Mouse (Mus musculus): Measurements from ENCODE around the gene Nup50. TPM values are rescaled to one million over a fixed set of nuclear protein-coding genes. Genes with fewer than 3 reads are reported as not detected.
A peak's percentile ranks its signal among the peaks of the same experiment; 100 is the strongest.

Nup50 gene
- total and polyA plus RNA-seq, 3 experiments: 54.7 to 98.4 TPM; not detected in 1

DNA sequence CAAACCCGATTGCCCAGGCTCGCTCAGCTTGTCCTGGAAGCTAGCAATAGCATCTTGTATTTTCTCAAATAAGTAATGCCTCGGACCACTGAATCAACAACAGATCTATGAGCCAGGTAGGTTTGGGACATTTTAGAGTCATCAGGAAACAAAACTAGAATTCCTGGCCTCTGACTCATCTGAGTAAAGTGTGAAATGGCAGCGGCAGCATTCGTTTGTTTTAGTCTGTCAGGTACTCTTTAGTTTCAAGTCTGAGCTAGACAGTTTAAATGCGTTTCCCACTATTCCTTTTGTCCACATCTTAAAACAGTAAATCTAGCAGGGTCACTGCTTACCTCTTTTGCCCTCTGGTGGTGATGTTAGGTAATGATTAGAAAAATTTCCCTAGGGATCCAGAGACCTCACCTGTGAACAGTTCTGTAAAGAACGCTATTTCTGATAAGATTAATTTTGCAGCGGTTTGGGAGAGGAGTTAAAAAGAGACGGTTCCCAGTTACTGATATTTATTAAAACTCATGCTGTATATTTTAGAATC lies 1.6 kb downstream of the Nup50 start:
- Histone ChIP-seq H3K4me1 (ENCODE audit: control insufficient read depth in 1 of 2, insufficient read depth in 2 of 2, low read length in 2 of 2) (peaks cover 0 to 8% of the 10 kb centered on the region in 2 experiments; a peak in 2 of 4 replicates), H3K4me3 (ENCODE audit: control insufficient read depth in 1 of 2, insufficient read depth in 1 of 2, low read depth in 2 of 2, low read length in 2 of 2) (peak overlapping the region; percentile 54 to 80), H3K27me3 (ENCODE audit: control insufficient read depth in 1 of 2, insufficient read depth in 2 of 2, low read length in 2 of 2) (no peaks in the 10 kb centered on the region), H3K36me3 (ENCODE audit: control insufficient read depth in 1 of 2, insufficient read depth in 2 of 2, low read length in 2 of 2) (peaks cover 17 to 22% of the 10 kb centered on the region in 2 experiments), H3K79me2 (ENCODE audit: control insufficient read depth, insufficient read depth, low read length, poor library complexity) (peaks cover 51% of the 10 kb centered on the region), H3K9ac (ENCODE audit: control insufficient read depth, low read depth, low read length, poor library complexity, severe bottlenecking) (peak overlapping the region; percentile 95), H3K9me3 (replicated peaks; ENCODE audit: insufficient read depth, low read length) (no peaks in the 10 kb centered on the region), H3K27ac (ENCODE audit: control insufficient read depth, low read depth, low read length) (no peak overlapping the region)
- TF ChIP-seq CHD1 (IDR thresholded peaks at IDR 0.05; ENCODE audit: low read depth, low read length): no peak
- peak in 2 of 3 experiments; percentile 62 to 73; a peak in 4 of 6 replicates for TF ChIP-seq CTCF (IDR thresholded peaks at IDR 0.05 in 2 of 3, conservative IDR thresholded peaks at IDR 0.05 in 1 of 3; ENCODE audit: control insufficient read depth in 1 of 3, insufficient read depth in 1 of 3, low read depth in 2 of 3, low read length in 3 of 3, poor library complexity in 1 of 3, severe bottlenecking in 1 of 3)
- TF ChIP-seq POLR2AphosphoS2 (IDR thresholded peaks at IDR 0.05; ENCODE audit: low read length): no peak
- no peak for TF ChIP-seq GABPA (IDR thresholded peaks at IDR 0.05; ENCODE audit: low read depth, low read length)
- peak; percentile 50 for TF ChIP-seq SMC3 (IDR thresholded peaks at IDR 0.05; ENCODE audit: low read depth, low read length)
- TF ChIP-seq RAD21 (IDR thresholded peaks at IDR 0.05; ENCODE audit: low read depth, low read length): peak; percentile 42
- 0 out of 2 replicates have a peak, but pooled peaks have one; percentile 44 for TF ChIP-seq SIN3A (IDR thresholded peaks at IDR 0.05; ENCODE audit: low read length)
- DNase-seq (ENCODE audit: low read depth, low spot score): peak; percentile 62

DNA sequence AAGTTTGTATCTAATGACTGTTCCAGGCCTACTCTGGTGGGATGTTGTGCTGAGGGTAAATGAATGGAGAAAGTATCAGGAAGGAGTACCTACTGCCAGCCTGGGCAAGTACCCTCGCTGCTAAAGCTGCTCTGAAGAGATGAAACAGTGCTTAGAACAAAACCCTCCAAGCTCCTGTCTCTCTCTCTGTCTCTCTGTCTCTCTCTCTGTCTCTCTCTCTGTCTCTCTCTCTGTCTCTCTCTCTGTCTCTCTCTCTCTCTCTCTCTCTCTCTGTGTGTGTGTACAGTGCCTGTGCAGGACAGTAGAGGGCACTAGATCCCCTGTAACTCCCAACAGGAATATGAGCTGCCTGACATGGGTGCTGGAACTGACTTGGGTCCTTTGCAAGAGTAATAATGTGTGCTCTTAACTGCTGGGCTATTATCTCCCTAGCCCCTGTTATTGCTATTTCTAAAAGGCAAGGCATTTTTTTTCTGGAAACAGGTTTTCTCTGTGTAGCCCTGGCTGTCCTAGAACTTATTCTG lies 2.3 kb downstream of the Nup50 start:
- no peak overlapping the region for H3K4me3 ChIP-seq (ENCODE audit: control insufficient read depth in 1 of 2, insufficient read depth in 1 of 2, low read depth in 2 of 2, low read length in 2 of 2)
- H3K27ac ChIP-seq (ENCODE audit: control insufficient read depth, low read depth, low read length): no peak overlapping the region
- H3K36me3 ChIP-seq (ENCODE audit: control insufficient read depth in 1 of 2, insufficient read depth in 2 of 2, low read length in 2 of 2): peaks cover 17 to 25% of the 10 kb centered on the region in 2 experiments
- H3K4me1 ChIP-seq (ENCODE audit: control insufficient read depth in 1 of 2, insufficient read depth in 2 of 2, low read length in 2 of 2): peaks cover 0 to 8% of the 10 kb centered on the region in 2 experiments; a peak in 2 of 4 replicates
- H3K79me2 ChIP-seq (ENCODE audit: control insufficient read depth, insufficient read depth, low read length, poor library complexity): peaks cover 52% of the 10 kb centered on the region
- H3K27me3 ChIP-seq (ENCODE audit: control insufficient read depth in 1 of 2, insufficient read depth in 2 of 2, low read length in 2 of 2): no peaks in the 10 kb centered on the region
- no peak for TF ChIP-seq TCF12 (IDR thresholded peaks at IDR 0.05; ENCODE audit: low read depth, low read length)
- TF ChIP-seq RCOR1 (IDR thresholded peaks at IDR 0.05; ENCODE audit: low read depth, low read length): no peak
- TF ChIP-seq TBP (IDR thresholded peaks at IDR 0.05; ENCODE audit: low read depth, low read length): no peak
- TF ChIP-seq JUND (IDR thresholded peaks at IDR 0.05; ENCODE audit: low read depth, low read length): peak; percentile 94
- no peak for TF ChIP-seq USF2 (IDR thresholded peaks at IDR 0.05; ENCODE audit: borderline replicate concordance in 1 of 2, insufficient read depth in 1 of 2, low read depth in 1 of 2, low read length in 2 of 2)
- no peak for TF ChIP-seq POLR2AphosphoS2 (IDR thresholded peaks at IDR 0.05; ENCODE audit: low read length)
- TF ChIP-seq CTCF (IDR thresholded peaks at IDR 0.05 in 2 of 3, conservative IDR thresholded peaks at IDR 0.05 in 1 of 3; ENCODE audit: control insufficient read depth in 1 of 3, insufficient read depth in 1 of 3, low read depth in 2 of 3, low read length in 3 of 3, poor library complexity in 1 of 3, severe bottlenecking in 1 of 3): peak; percentile 20 to 47 (median 46); a peak in 5 of 6 replicates
- no peak for TF ChIP-seq KAT2A (conservative IDR thresholded peaks at IDR 0.05; ENCODE audit: low read depth, low read length)
- no peak for TF ChIP-seq ZNF384 (IDR thresholded peaks at IDR 0.05; ENCODE audit: low read depth, low read length)
- TF ChIP-seq MEF2A (IDR thresholded peaks at IDR 0.05; ENCODE audit: extremely low read depth, insufficient replicate concordance, low read depth, low read length, poor library complexity, severe bottlenecking): no peak
- TF ChIP-seq MYC (IDR thresholded peaks at IDR 0.05; ENCODE audit: low read depth, low read length): no peak
- H3K9me3 ChIP-seq (replicated peaks; ENCODE audit: insufficient read depth, low read length): no peaks in the 10 kb centered on the region
- peak; percentile 73 for DNase-seq (ENCODE audit: low read depth, low spot score)
- peak overlapping the region; percentile 21; the same call in 1 of the 2 replicates for H3K9ac ChIP-seq (ENCODE audit: control insufficient read depth, low read depth, low read length, poor library complexity, severe bottlenecking)
